In the genomic region with DNA sequence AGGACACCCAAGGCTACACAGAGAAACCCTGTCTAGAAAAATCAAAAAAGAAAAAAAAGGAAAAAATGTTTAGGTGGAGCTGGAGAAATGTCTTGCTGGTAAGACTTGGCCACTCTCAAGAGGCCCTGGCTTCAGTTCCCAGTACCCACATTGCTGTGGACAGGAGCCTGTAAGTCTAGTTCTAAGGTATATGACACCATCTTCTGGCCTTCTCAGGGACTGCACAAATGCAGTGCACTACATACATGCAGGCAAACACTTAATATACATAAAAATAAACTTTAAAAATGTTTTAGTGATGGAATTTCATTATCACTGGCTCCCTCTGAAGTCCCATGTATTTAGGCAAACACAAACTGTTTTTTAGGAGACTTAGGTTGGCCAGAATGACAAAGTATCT, we compare ENCODE assay signal across 8 mouse cellular contexts.
DNase-seq lines count a peak whose midpoint lies in the region; ATAC-seq and TF ChIP-seq lines count a peak whose summit lies in the region.

No protein-coding gene starts in this region.

- ATAC-seq in kidney, embryonic 14.5 days (ENCODE audit: low FRiP score, low TSS enrichment): no peak
- no peak for ATAC-seq in hindbrain, embryonic 11.5 days (ENCODE audit: low FRiP score)
- no peak for ATAC-seq in midbrain, embryonic 16.5 days
- no peak for ATAC-seq in erythroblast, adult 5-6 weeks (replicated peaks; ENCODE audit: low FRiP score, poor library complexity, severe bottlenecking)

- no peak for TF ChIP-seq POLR2A in MEL (IDR thresholded peaks at IDR 0.05; ENCODE audit: control insufficient read depth in 1 of 2, insufficient read depth in 1 of 2, low read depth in 1 of 2, low read length in 2 of 2, poor library complexity in 1 of 2)

- H3K4me2 ChIP-seq in kidney, embryonic 14.5 days (replicated peaks; ENCODE audit: low read depth, low read length): peak overlapping the region; percentile 29; the same call in 1 of the 2 replicates
- H3K4me2 ChIP-seq in hindbrain, embryonic 11.5 days (replicated peaks; ENCODE audit: low read depth, low read length): no peak overlapping the region
- no peak overlapping the region; the same call in 1 of the 2 replicates for H3K4me2 ChIP-seq in midbrain, embryonic 16.5 days (ENCODE audit: low read length)

- TF ChIP-seq RAD21 in MEL (IDR thresholded peaks at IDR 0.05; ENCODE audit: low read depth, low read length): peak; percentile 69

- H3K27ac ChIP-seq in kidney, embryonic 14.5 days (ENCODE audit: low read depth, low read length): peak overlapping the region; percentile 89; the same call in 1 of the 2 replicates
- H3K27ac ChIP-seq in MEL (ENCODE audit: control insufficient read depth, low read depth, low read length): peak overlapping the region; percentile 92
- peak overlapping the region; percentile 91 for H3K27ac ChIP-seq in hindbrain, embryonic 11.5 days (ENCODE audit: low read depth, low read length)
- peak overlapping the region; percentile 91 for H3K27ac ChIP-seq in midbrain, embryonic 16.5 days (ENCODE audit: low read length)

- H3K36me3 ChIP-seq in kidney, embryonic 14.5 days (ENCODE audit: control insufficient read depth, insufficient read depth, low read length): no peaks in the 10 kb centered on the region
- H3K36me3 ChIP-seq in MEL (ENCODE audit: control insufficient read depth in 1 of 2, insufficient read depth in 2 of 2, low read length in 2 of 2): peaks cover 0 to 35% of the 10 kb centered on the region in 2 experiments; a peak in 2 of 4 replicates
- no peaks in the 10 kb centered on the region for H3K36me3 ChIP-seq in hindbrain, embryonic 11.5 days (ENCODE audit: control insufficient read depth, insufficient read depth, low read length)
- H3K36me3 ChIP-seq in midbrain, embryonic 16.5 days (ENCODE audit: control insufficient read depth, insufficient read depth, low read length): no peaks in the 10 kb centered on the region

- no peaks in the 10 kb centered on the region for H3K27me3 ChIP-seq in kidney, embryonic 14.5 days (ENCODE audit: control insufficient read depth, insufficient read depth, low read length)
- H3K27me3 ChIP-seq in MEL (ENCODE audit: control insufficient read depth in 1 of 2, insufficient read depth in 2 of 2, low read length in 2 of 2): no peaks in the 10 kb centered on the region
- H3K27me3 ChIP-seq in hindbrain, embryonic 11.5 days (ENCODE audit: control insufficient read depth, insufficient read depth, low read length): no peaks in the 10 kb centered on the region
- H3K27me3 ChIP-seq in midbrain, embryonic 16.5 days (ENCODE audit: control insufficient read depth, insufficient read depth, low read depth, low read length): no peaks in the 10 kb centered on the region

- no peak for TF ChIP-seq EP300 in MEL (IDR thresholded peaks at IDR 0.05; ENCODE audit: low read depth in 1 of 2, low read length in 2 of 2)

- no peaks in the 10 kb centered on the region for H3K9me3 ChIP-seq in kidney, embryonic 14.5 days (ENCODE audit: control insufficient read depth, low read length)
- H3K9me3 ChIP-seq in MEL (replicated peaks; ENCODE audit: insufficient read depth, low read length): no peaks in the 10 kb centered on the region
- no peaks in the 10 kb centered on the region for H3K9me3 ChIP-seq in hindbrain, embryonic 11.5 days (ENCODE audit: control insufficient read depth, low read length)
- no peaks in the 10 kb centered on the region for H3K9me3 ChIP-seq in midbrain, embryonic 16.5 days (replicated peaks; ENCODE audit: control insufficient read depth, low read length, poor library complexity, severe bottlenecking)

- no peaks in the 10 kb centered on the region for H3K79me2 ChIP-seq in MEL (ENCODE audit: control insufficient read depth, insufficient read depth, low read length, poor library complexity)

- no peak overlapping the region for H3K4me3 ChIP-seq in kidney, embryonic 14.5 days (ENCODE audit: low read length)
- H3K4me3 ChIP-seq in MEL (ENCODE audit: control insufficient read depth in 1 of 2, insufficient read depth in 1 of 2, low read depth in 2 of 2, low read length in 2 of 2): peak overlapping the region in 1 of 2 experiments; percentile 23; a peak in 2 of 4 replicates
- H3K4me3 ChIP-seq in hindbrain, embryonic 11.5 days (ENCODE audit: low read depth, low read length): no peak overlapping the region
- no peak overlapping the region for H3K4me3 ChIP-seq in midbrain, embryonic 16.5 days (ENCODE audit: low read depth, low read length)

- H3K4me1 ChIP-seq in kidney, embryonic 14.5 days (ENCODE audit: control insufficient read depth, insufficient read depth, low read length): peaks cover 20% of the 10 kb centered on the region
- H3K4me1 ChIP-seq in MEL (ENCODE audit: control insufficient read depth in 1 of 2, insufficient read depth in 2 of 2, low read length in 2 of 2): peaks cover 9 to 42% of the 10 kb centered on the region in 2 experiments
- peaks cover 12% of the 10 kb centered on the region for H3K4me1 ChIP-seq in hindbrain, embryonic 11.5 days (replicated peaks; ENCODE audit: control insufficient read depth, insufficient read depth, low read length)
- peaks cover 26% of the 10 kb centered on the region for H3K4me1 ChIP-seq in midbrain, embryonic 16.5 days (ENCODE audit: control insufficient read depth, insufficient read depth, low read length)

- TF ChIP-seq CTCF in MEL (IDR thresholded peaks at IDR 0.05 in 2 of 3, conservative IDR thresholded peaks at IDR 0.05 in 1 of 3; ENCODE audit: control insufficient read depth in 1 of 3, insufficient read depth in 1 of 3, low read depth in 2 of 3, low read length in 3 of 3, poor library complexity in 1 of 3, severe bottlenecking in 1 of 3): peak in 1 of 3 experiments; percentile 53; a peak in 3 of 6 replicates

- DNase-seq in kidney, postnatal 14 days: no peak
- peak; percentile 69 for DNase-seq in MEL (ENCODE audit: low read depth, low spot score)
- DNase-seq in hindbrain, embryonic 11.5 days (ENCODE audit: low spot score): no peak
- no peak for DNase-seq in adrenal gland, postnatal 4 days (ENCODE audit: low spot score in 2 of 2)
- no peak for DNase-seq in right cerebral cortex, postnatal 14 days

- H3K9ac ChIP-seq in kidney, embryonic 14.5 days (ENCODE audit: low read depth, low read length): no peak overlapping the region
- H3K9ac ChIP-seq in MEL (ENCODE audit: control insufficient read depth, low read depth, low read length, poor library complexity, severe bottlenecking): peak overlapping the region; percentile 67
- no peak overlapping the region for H3K9ac ChIP-seq in hindbrain, embryonic 11.5 days (ENCODE audit: low read depth, low read length)
- no peak overlapping the region for H3K9ac ChIP-seq in midbrain, embryonic 16.5 days (ENCODE audit: low read depth, low read length)

TF ChIP-seq in MEL, 35 proteins besides CTCF, POLR2A, EP300 and RAD21:
- TF ChIP-seq NELFE (IDR thresholded peaks at IDR 0.05; ENCODE audit: low read depth, low read length) (no peak), GATA1 (IDR thresholded peaks at IDR 0.05; ENCODE audit: low read depth, low read length) (no peak), SMC3 (IDR thresholded peaks at IDR 0.05; ENCODE audit: low read depth, low read length) (peak; percentile 48), MAX (IDR thresholded peaks at IDR 0.05; ENCODE audit: low read length) (no peak), POLR2AphosphoS5 (IDR thresholded peaks at IDR 0.05; ENCODE audit: borderline replicate concordance, low read depth, low read length) (no peak), CHD2 (IDR thresholded peaks at IDR 0.05; ENCODE audit: low read length) (no peak)
TF ChIP-seq in MEL: peak in this region for 1.
